Mouse (Mus musculus) myocyte (in vitro differentiated cells): Measurements from ENCODE around the gene Fgf8.

Experiments
- CEBPB ChIP-seq: IDR thresholded peaks from 2 replicates; pipeline ENCODE4 v1.6.1; 2011; ENCODE audit warnings: mild to moderate bottlenecking, moderate library complexity; ENCODE audit not compliant: poor library complexity, insufficient read depth, severe bottlenecking
- E2F4 ChIP-seq: IDR thresholded peaks from one replicate; pipeline ENCODE4 v1.6.1; 2011; ENCODE audit warnings: mild to moderate bottlenecking, control low read depth, moderate library complexity; ENCODE audit not compliant: insufficient read depth
- MAX ChIP-seq: IDR thresholded peaks from one replicate; pipeline ENCODE4 v1.6.1; 2011; ENCODE audit warnings: low read depth, mild to moderate bottlenecking, control low read depth
- MYOD1 ChIP-seq, 3 experiments: IDR thresholded peaks; one replicate each; pipeline ENCODE4 v1.6.1; 2011; ENCODE audit warnings: control low read depth in 2 of 3, low read depth in 2 of 3, mild to moderate bottlenecking in 2 of 3, moderate library complexity in 1 of 3; ENCODE audit not compliant: insufficient read length in 2 of 3, control insufficient read depth in 1 of 3
- MYOG ChIP-seq, 3 experiments: IDR thresholded peaks; one replicate each; pipeline ENCODE4 v1.6.1; 2011; ENCODE audit warnings: control low read depth in 2 of 3, low read depth in 2 of 3, mild to moderate bottlenecking in 2 of 3; ENCODE audit not compliant: insufficient read length in 2 of 3, control insufficient read depth in 1 of 3, insufficient read depth in 1 of 3
- POLR2A ChIP-seq: IDR thresholded peaks from one replicate; pipeline ENCODE4 v1.6.1; 2011; ENCODE audit warnings: low read depth, mild to moderate bottlenecking, control low read depth, moderate library complexity; ENCODE audit not compliant: insufficient read length
- POLR2AphosphoS2 ChIP-seq: IDR thresholded peaks from one replicate; pipeline ENCODE4 v1.6.1; 2011; ENCODE audit warnings: low read depth, control low read depth; ENCODE audit not compliant: insufficient read length
- REST ChIP-seq: IDR thresholded peaks from one replicate; pipeline ENCODE4 v1.6.1; 2011; ENCODE audit warnings: mild to moderate bottlenecking, control low read depth, moderate library complexity; ENCODE audit not compliant: insufficient read depth, insufficient read length
- SRF ChIP-seq: IDR thresholded peaks from one replicate; pipeline ENCODE4 v1.6.1; 2011; ENCODE audit warnings: low read depth; ENCODE audit not compliant: control insufficient read depth, insufficient read length
- TCF3 ChIP-seq: IDR thresholded peaks from one replicate; pipeline ENCODE4 v1.6.1; 2011; ENCODE audit warnings: low read depth, control low read depth; ENCODE audit not compliant: insufficient read length
- USF1 ChIP-seq: IDR thresholded peaks from one replicate; pipeline ENCODE4 v1.6.1; 2011; ENCODE audit warnings: low read depth, mild to moderate bottlenecking, control low read depth, moderate library complexity

DNA sequence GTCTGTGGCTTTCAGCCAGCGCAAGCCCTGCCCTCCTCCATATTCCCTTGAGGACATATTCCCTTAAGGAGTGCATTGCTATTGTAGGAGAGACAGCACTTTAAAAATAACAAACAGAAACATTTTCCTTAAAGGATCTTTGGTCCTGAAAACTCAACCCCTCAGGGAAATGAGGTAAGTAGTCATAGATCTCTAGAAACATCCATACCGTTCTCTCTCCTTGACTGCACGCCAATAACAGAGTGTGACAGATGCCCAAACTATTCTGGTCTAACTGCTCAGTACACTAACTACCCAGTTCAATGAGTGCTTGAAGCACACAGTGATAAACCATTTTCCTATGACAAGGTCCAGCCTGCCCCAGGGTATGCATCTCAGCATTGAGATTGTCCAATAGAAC is 24.4 kb downstream of the Fgf8 start:
- TF ChIP-seq CEBPB (no peak), REST (no peak), POLR2A (no peak), TCF3 (no peak), E2F4 (no peak), MAX (no peak), POLR2AphosphoS2 (no peak), MYOD1 (IDR thresholded peaks at IDR 0.05; ENCODE audit: control insufficient read depth in 1 of 3, insufficient read length in 2 of 3, low read depth in 2 of 3) (no peak), MYOG (IDR thresholded peaks at IDR 0.05; ENCODE audit: control insufficient read depth in 1 of 3, insufficient read depth in 1 of 3, insufficient read length in 2 of 3, low read depth in 2 of 3) (no peak), USF1 (no peak), SRF (no peak)
